Mouse (Mus musculus): Measurements from ENCODE around the gene Zfp62. TPM values are rescaled to one million over a fixed set of nuclear protein-coding genes. Genes with fewer than 3 reads are reported as not detected.
"Not testable (repeated sequence)": the region's sequence is repeated elsewhere in the genome, so short reads cannot be mapped to it uniquely, and the experiment has no call there.

The Zfp62 gene
- 42.0 and 42.8 TPM in 2 replicates for polyA plus RNA-seq (2014; fragmentation: Nextera tagmentation; extraction: Ambion mirVana)

DNA sequence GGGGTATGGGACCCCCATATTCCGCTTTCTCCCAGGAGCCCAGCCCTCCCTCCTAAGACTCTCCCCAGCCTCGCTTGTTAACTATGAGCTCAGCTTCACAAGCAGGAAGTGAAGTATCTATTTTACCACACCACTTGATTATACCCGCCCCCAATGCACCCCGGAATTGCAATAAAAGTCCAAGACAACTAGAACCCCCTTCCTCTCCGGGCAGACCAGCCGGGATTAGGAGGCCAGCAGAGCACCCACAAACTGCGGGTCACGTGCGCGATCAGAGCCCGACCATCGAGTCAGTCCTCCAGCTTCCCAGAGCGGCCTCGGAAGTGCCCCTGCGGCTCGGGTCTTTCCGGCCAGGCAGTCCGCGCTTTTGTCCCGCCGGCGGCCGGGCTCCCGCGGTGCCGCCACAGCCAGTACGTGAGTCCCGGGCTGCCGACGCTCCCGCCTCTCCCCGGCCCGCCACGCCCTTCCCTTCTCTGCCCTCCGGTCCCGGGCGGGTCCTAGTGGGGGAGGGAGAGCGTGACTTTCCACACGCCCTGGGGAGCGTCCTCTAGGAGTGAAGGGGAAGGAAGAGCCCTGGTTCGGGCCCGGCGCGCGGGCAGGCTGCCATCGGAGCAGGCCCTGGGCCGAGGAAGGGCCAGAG lies at the start of gene Zfp62:
Zfp62 (plus strand) TSS at position 164 of the 640 bp plus-strand sequence.
- no peak for TF ChIP-seq CTCF (IDR thresholded peaks at IDR 0.05; ENCODE audit: low read depth)
- Histone ChIP-seq H3K9ac (peak within 1 kb of the TSS; percentile 99), H3K9me3 (ENCODE audit: low read depth, low read length) (no peaks in the 10 kb centered on the region), H3K4me3 (ENCODE audit: low read depth, low read length) (peak within 1 kb of the TSS; percentile 81), H3K27me3 (ENCODE audit: insufficient read depth, low read length) (no peaks in the 10 kb centered on the region), H3K4me1 (ENCODE audit: insufficient read depth) (peaks cover 11% of the 10 kb centered on the region; the same call in 1 of the 2 replicates), H3K36me3 (ENCODE audit: insufficient read depth) (peaks cover 13% of the 10 kb centered on the region; the same call in 1 of the 2 replicates), H3K27ac (ENCODE audit: low read depth) (peak within 1 kb of the TSS; percentile 99), H3K4me2 (peak within 1 kb of the TSS; percentile 91)
- WGBS, result under 1% methylated on average over 44 of the region's 47 CpGs
- DNase-seq, result peak; percentile 98
- ATAC-seq (ENCODE audit: insufficient read depth), result peak; percentile 93

DNA sequence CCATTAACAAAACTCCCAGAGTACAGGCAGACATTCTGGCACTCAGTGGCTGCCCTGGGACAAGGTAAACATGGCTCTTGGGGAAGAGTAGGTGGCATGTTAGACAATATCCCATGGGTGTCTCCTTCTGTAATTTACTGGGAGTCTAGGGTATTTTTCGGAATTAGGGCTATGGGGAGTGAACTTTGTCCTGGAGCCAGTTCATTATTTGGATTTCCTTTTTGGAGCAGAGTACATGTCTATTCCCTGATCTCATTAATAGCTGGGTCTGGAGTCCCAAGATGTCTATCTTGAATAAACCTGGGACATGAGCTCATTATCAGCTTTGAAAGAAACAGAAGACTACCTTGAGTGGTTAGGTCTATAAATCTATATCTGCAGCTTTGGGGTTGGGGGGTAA lies 49.0 kb upstream of the Zfp62 start, which contains the start of gene Olfr1394:
Olfr1394 (plus strand) TSS at position 301 of the 400 bp plus-strand sequence.
- H3K27ac ChIP-seq (ENCODE audit: low read depth), result no peak within 1 kb of the TSS
- no peaks in the 10 kb centered on the region for H3K9me3 ChIP-seq (ENCODE audit: low read depth, low read length)
- ATAC-seq (ENCODE audit: insufficient read depth), result no peak
- no peak within 1 kb of the TSS for H3K4me2 ChIP-seq
- DNase-seq, result no peak
- TF ChIP-seq CTCF (IDR thresholded peaks at IDR 0.05; ENCODE audit: low read depth), result no peak
- H3K9ac ChIP-seq, result no peak within 1 kb of the TSS
- no peaks in the 10 kb centered on the region for H3K27me3 ChIP-seq (ENCODE audit: insufficient read depth, low read length)
- H3K4me1 ChIP-seq (ENCODE audit: insufficient read depth), result no peaks in the 10 kb centered on the region
- WGBS, result 84% methylated on average over 1 of the region's 1 CpGs
- H3K4me3 ChIP-seq (ENCODE audit: low read depth, low read length), result no peak within 1 kb of the TSS
- no peaks in the 10 kb centered on the region for H3K36me3 ChIP-seq (ENCODE audit: insufficient read depth)

GRCm38 (mm10) chr11:49156821-49157814 lies 46.0 kb upstream of the Zfp62 start:
- Histone ChIP-seq H3K9me3 (ENCODE audit: low read depth, low read length) (no peaks in the 10 kb centered on the region), H3K27me3 (ENCODE audit: insufficient read depth, low read length) (no peaks in the 10 kb centered on the region), H3K4me3 (ENCODE audit: low read depth, low read length) (no peak overlapping the region), H3K4me2 (no peak overlapping the region), H3K27ac (ENCODE audit: low read depth) (no peak overlapping the region), H3K9ac (no peak overlapping the region), H3K4me1 (ENCODE audit: insufficient read depth) (no peaks in the 10 kb centered on the region), H3K36me3 (ENCODE audit: insufficient read depth) (no peaks in the 10 kb centered on the region)
- TF ChIP-seq CTCF (IDR thresholded peaks at IDR 0.05; ENCODE audit: low read depth), result no peak
- 79% methylated on average over 2 of the region's 2 CpGs for WGBS
- ATAC-seq (ENCODE audit: insufficient read depth), result no peak
- no peak for DNase-seq

- Histone ChIP-seq H3K4me1 (ENCODE audit: insufficient read depth) (no peaks in the 10 kb centered on the region), H3K9me3 (ENCODE audit: low read depth, low read length) (peaks cover 6% of the 10 kb centered on the region; the same call in 1 of the 2 replicates), H3K36me3 (ENCODE audit: insufficient read depth) (no peaks in the 10 kb centered on the region), H3K9ac (0 out of 2 replicates have a peak overlapping the region, but pooled peaks have one; percentile 2), H3K27ac (ENCODE audit: low read depth) (no peak overlapping the region), H3K4me2 (peak overlapping the region; percentile 53), H3K27me3 (ENCODE audit: insufficient read depth, low read length) (peaks cover 17% of the 10 kb centered on the region; the same call in 1 of the 2 replicates), H3K4me3 (ENCODE audit: low read depth, low read length) (peak overlapping the region; percentile 14)
- DNase-seq (peak; percentile 32), ATAC-seq (ENCODE audit: insufficient read depth) (peak; percentile 69)
- 3% methylated on average over 50 of the region's 50 CpGs for WGBS
- TF ChIP-seq CTCF (IDR thresholded peaks at IDR 0.05; ENCODE audit: low read depth), result no peak
Measured at GRCm38 (mm10) chr11:49168839-49169611, 34.1 kb upstream of the Zfp62 start.

GRCm38 (mm10) chr11:49170576-49170975 lies 32.5 kb upstream of the Zfp62 start:
- Histone ChIP-seq H3K4me3 (ENCODE audit: low read depth, low read length) (no peak overlapping the region), H3K36me3 (ENCODE audit: insufficient read depth) (no peaks in the 10 kb centered on the region), H3K27ac (ENCODE audit: low read depth) (no peak overlapping the region), H3K27me3 (ENCODE audit: insufficient read depth, low read length) (peaks cover 17% of the 10 kb centered on the region; the same call in 1 of the 2 replicates), H3K4me2 (no peak overlapping the region), H3K9me3 (ENCODE audit: low read depth, low read length) (peaks cover 6% of the 10 kb centered on the region; the same call in 1 of the 2 replicates), H3K9ac (no peak overlapping the region), H3K4me1 (ENCODE audit: insufficient read depth) (no peaks in the 10 kb centered on the region)
- TF ChIP-seq CTCF (IDR thresholded peaks at IDR 0.05; ENCODE audit: low read depth), result no peak
- DNase-seq (no peak), ATAC-seq (ENCODE audit: insufficient read depth) (no peak)
- 87% methylated on average over 4 of the region's 4 CpGs for WGBS

- no peak for ATAC-seq (ENCODE audit: insufficient read depth)
- no peak overlapping the region for H3K27ac ChIP-seq (ENCODE audit: low read depth)
- no peak for TF ChIP-seq CTCF (IDR thresholded peaks at IDR 0.05; ENCODE audit: low read depth)
- H3K9me3 ChIP-seq (ENCODE audit: low read depth, low read length), result no peaks in the 10 kb centered on the region
- no peak overlapping the region for H3K4me2 ChIP-seq
- no peak for DNase-seq
- no peaks in the 10 kb centered on the region for H3K36me3 ChIP-seq (ENCODE audit: insufficient read depth)
- no peak overlapping the region for H3K9ac ChIP-seq
- H3K4me1 ChIP-seq (ENCODE audit: insufficient read depth), result no peaks in the 10 kb centered on the region
- 84% methylated on average over 8 of the region's 8 CpGs for WGBS
- no peak overlapping the region for H3K4me3 ChIP-seq (ENCODE audit: low read depth, low read length)
- no peaks in the 10 kb centered on the region for H3K27me3 ChIP-seq (ENCODE audit: insufficient read depth, low read length)
Measured at GRCm38 (mm10) chr11:49175345-49175744, 27.7 kb upstream of the Zfp62 start.

DNA sequence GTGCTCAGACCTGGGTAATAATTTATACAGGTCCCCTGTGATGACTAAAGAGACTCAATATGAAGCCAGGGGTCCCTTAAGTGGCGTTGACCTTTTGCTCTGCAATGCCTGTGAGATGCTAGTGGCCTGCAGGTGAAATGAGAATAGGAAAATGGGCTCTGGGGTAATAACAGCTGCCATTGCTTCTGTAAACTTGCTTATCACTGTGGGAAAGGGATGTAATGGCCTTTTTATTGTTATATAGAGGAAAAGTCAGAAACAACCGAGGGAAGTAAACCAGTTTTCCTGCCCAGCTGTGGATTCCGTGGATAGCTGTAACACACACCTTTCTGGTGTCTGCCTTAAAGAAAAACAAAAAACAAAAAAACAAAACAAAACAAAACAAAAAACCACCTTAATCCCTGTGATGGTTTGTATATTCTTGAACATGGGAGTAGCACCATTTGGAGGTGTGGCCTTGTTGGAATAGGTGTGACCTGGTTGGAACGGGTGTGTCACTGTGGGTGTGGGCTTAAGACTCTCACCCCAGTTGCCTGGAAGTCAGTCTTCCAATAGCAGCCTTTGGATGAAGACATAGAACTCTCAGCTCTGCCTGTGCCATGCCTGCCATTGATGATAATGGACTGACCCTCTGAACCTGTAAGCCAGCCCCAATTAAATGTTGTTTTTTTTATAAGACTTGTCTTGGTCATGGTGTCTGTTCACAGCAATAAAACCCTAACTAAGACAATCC lies 26.9 kb upstream of the Zfp62 start:
- not testable (repeated sequence) for H3K9me3 ChIP-seq (ENCODE audit: low read depth, low read length); H3K9ac ChIP-seq; H3K4me2 ChIP-seq; H3K36me3 ChIP-seq (ENCODE audit: insufficient read depth); H3K4me3 ChIP-seq (ENCODE audit: low read depth, low read length); ATAC-seq (ENCODE audit: insufficient read depth); H3K27ac ChIP-seq (ENCODE audit: low read depth); H3K4me1 ChIP-seq (ENCODE audit: insufficient read depth); H3K27me3 ChIP-seq (ENCODE audit: insufficient read depth, low read length); DNase-seq
- 70% methylated on average over 4 of the region's 4 CpGs for WGBS

Measured in lung, embryonic 14.5 days (tissue).